Mouse (Mus musculus): ENCODE measurements around the gene Ranbp1. TPM values are rescaled to one million over a fixed set of nuclear protein-coding genes. Genes with fewer than 3 reads are reported as not detected.
"Not testable (repeated sequence)": the region's sequence is repeated elsewhere in the genome, so short reads cannot be mapped to it uniquely, and the experiment has no call there.

Gene Ranbp1
- total RNA-seq, 2 experiments from 2014 or later, result 88.1 to 106 TPM

- intact Hi-C loops (cut with DNase I), result loop anchor here (5.0 to 10.0 kb wide), 2 partner anchors 38 to 290 kb away; partner anchors contain the start of gene Slc25a1
- no peak for DNase-seq (ENCODE audit: low spot score in 2 of 2)
Measured at GRCm38 (mm10) chr16:18214858-18215257, 33.7 kb downstream of the Ranbp1 start.

GRCm38 (mm10) chr16:18213689-18214088, 34.8 kb downstream of the Ranbp1 start:
- intact Hi-C loops (cut with DNase I), result loop anchor here (5.0 to 10.0 kb wide), 2 partner anchors 36 to 289 kb away; partner anchors contain the start of gene Slc25a1

GRCm38 (mm10) chr16:18211417-18212171, 36.9 kb downstream of the Ranbp1 start:
- intact Hi-C loops (cut with DNase I), result loop anchor here (1.0 to 10.0 kb wide), 5 partner anchors 34 to 287 kb away; partner anchors contain the start of genes Dgcr6, Rtn4r and Slc25a1

More at GRCm38 (mm10) chr16:18213689-18214088, 34.8 kb downstream of the Ranbp1 start:
- DNase-seq (ENCODE audit: low spot score in 2 of 2), result peak; percentile 84 to 94

GRCm38 (mm10) chr16:18210701-18211416, 37.7 kb downstream of the Ranbp1 start:
- DNase-seq (ENCODE audit: low spot score in 2 of 2), result peak; percentile 83 to 87
- intact Hi-C loops (cut with DNase I), result loop anchor here (2.0 to 10.0 kb wide), 4 partner anchors 34 to 286 kb away; partner anchors contain the start of genes Dgcr6, Rtn4r and Slc25a1

More at GRCm38 (mm10) chr16:18211417-18212171, 36.9 kb downstream of the Ranbp1 start:
- peak; percentile 96 to 97 for DNase-seq (ENCODE audit: low spot score in 2 of 2)

GRCm38 (mm10) chr16:18203430-18204091, 45.0 kb downstream of the Ranbp1 start:
- intact Hi-C loops (cut with DNase I), result no loop called here

GRCm38 (mm10) chr16:18202061-18202460, 46.5 kb downstream of the Ranbp1 start:
- intact Hi-C loops (cut with DNase I), result no loop called here

More at GRCm38 (mm10) chr16:18203430-18204091, 45.0 kb downstream of the Ranbp1 start:
- DNase-seq (ENCODE audit: low spot score in 2 of 2), result no peak

GRCm38 (mm10) chr16:18201620-18202019, 46.9 kb downstream of the Ranbp1 start:
- intact Hi-C loops (cut with DNase I), result no loop called here
- DNase-seq (ENCODE audit: low spot score in 2 of 2), result no peak

More at GRCm38 (mm10) chr16:18202061-18202460, 46.5 kb downstream of the Ranbp1 start:
- DNase-seq (ENCODE audit: low spot score in 2 of 2), result no peak

- intact Hi-C loops (cut with DNase I), result no loop called here
- DNase-seq (ENCODE audit: low spot score in 2 of 2), result no peak
Measured at GRCm38 (mm10) chr16:18200062-18200461, 48.5 kb downstream of the Ranbp1 start.

GRCm38 (mm10) chr16:18198365-18199098, 50.0 kb downstream of the Ranbp1 start:
- no peak for DNase-seq (ENCODE audit: low spot score in 2 of 2)
- intact Hi-C loops (cut with DNase I), result no loop called here

- peak in 1 of 2 experiments; percentile 66 for DNase-seq (ENCODE audit: low spot score in 2 of 2)
- intact Hi-C loops (cut with DNase I), result no loop called here
Measured at GRCm38 (mm10) chr16:18197881-18198280, 50.7 kb downstream of the Ranbp1 start.

GRCm38 (mm10) chr16:18195561-18195960, 53.0 kb downstream of the Ranbp1 start:
- intact Hi-C loops (cut with DNase I), result not testable (repeated sequence)

GRCm38 (mm10) chr16:18195068-18195467, 53.5 kb downstream of the Ranbp1 start:
- peak; percentile 71 to 84 for DNase-seq (ENCODE audit: low spot score in 2 of 2)

More at GRCm38 (mm10) chr16:18195561-18195960, 53.0 kb downstream of the Ranbp1 start:
- DNase-seq (ENCODE audit: low spot score in 2 of 2), result not testable (repeated sequence)

GRCm38 (mm10) chr16:18194208-18194985, 54.1 kb downstream of the Ranbp1 start:
- intact Hi-C loops (cut with DNase I), result no loop called here
- DNase-seq (ENCODE audit: low spot score in 2 of 2), result no peak

More at GRCm38 (mm10) chr16:18195068-18195467, 53.5 kb downstream of the Ranbp1 start:
- intact Hi-C loops (cut with DNase I), result no loop called here

- no peak for DNase-seq (ENCODE audit: low spot score in 2 of 2)
- intact Hi-C loops (cut with DNase I), result no loop called here
Measured at GRCm38 (mm10) chr16:18191006-18191405, 57.5 kb downstream of the Ranbp1 start.

Data from left cerebral cortex, postnatal 14 days (tissue).